Mouse (Mus musculus): ENCODE data around the gene Tinf2. TPM values are rescaled to one million over a fixed set of nuclear protein-coding genes. Genes with fewer than 3 reads are reported as not detected.
A peak's percentile ranks its signal among the peaks of the same experiment; 100 is the strongest.

Tinf2 gene
- polyA plus RNA-seq, 1 experiment from 2014 or later = 32.6 TPM

DNA sequence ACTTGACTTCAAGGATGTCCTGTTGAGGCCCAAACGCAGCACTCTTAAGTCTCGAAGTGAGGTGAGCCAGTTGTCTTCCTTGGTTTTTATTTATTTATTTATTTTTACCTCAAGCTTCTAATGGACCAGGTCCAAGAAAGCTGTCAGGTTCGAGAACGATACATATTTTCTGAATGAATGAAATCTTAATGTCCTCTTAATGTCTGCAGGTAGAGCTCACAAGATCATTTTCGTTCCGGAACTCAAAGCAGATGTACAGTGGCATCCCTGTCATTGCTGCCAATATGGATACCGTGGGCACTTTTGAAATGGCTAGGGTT lies 8.9 kb downstream of the Tinf2 start:
- Histone ChIP-seq H3K27me3 (replicated peaks; ENCODE audit: control insufficient read depth, insufficient read depth, low read length) (no peaks in the 10 kb centered on the region), H3K27ac (ENCODE audit: low read length) (no peak overlapping the region), H3K9me3 (ENCODE audit: control insufficient read depth, low read length) (no peaks in the 10 kb centered on the region), H3K4me1 (replicated peaks; ENCODE audit: control insufficient read depth, insufficient read depth, low read length) (peaks cover 19% of the 10 kb centered on the region), H3K4me2 (ENCODE audit: low read length) (peak overlapping the region; percentile 81), H3K4me3 (replicated peaks; ENCODE audit: low read length) (peak overlapping the region; percentile 83), H3K9ac (replicated peaks; ENCODE audit: low read depth, low read length) (peak overlapping the region; percentile 58; the same call in 1 of the 2 replicates), H3K36me3 (ENCODE audit: control insufficient read depth, insufficient read depth) (peaks cover 6% of the 10 kb centered on the region)
- no peak for ATAC-seq
- 83% methylated on average over 7 of the region's 7 CpGs for WGBS

DNA sequence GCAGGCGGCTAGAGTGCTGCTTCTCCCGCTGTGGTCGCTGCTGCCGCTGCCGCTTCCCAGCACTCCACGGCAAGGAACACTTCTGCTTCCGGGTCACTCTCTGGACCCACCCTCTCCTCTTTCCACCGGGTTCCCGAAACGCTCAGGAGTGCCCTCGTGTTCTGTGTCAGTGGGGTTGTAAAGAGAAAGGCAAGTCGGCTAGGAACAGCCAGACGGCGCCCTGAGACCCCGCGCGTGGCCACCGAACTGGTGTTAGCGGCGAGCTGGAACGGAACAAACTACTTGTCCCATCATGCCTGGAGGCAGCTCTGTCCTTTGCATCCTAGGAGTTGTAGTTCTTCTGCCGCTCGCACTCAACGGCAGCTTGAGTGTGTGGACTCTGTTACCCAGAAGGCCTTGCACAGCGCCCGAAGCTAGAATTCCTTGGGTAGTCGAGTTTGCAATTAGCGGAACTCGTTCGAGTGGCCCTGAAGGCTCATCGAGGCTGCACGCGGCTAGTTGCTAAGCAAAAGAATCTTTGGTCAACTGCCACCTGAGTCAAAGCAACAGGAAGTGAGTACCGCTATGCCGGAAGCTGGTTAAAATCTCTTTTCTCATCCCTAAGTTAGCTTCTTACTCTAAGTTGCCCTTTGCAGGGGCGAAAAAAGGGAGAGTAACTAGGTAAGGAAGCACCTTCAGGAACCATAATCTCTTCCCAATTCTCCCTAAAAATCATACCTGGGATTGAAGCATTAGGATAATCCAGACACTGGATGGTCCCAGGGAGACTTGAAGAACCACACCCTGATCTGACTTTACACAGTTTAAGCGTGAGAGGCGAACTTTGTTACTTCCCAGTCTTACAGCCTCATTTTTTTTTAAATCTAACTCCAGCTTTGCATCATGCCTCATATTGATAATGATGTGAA lies 9.5 kb downstream of the Tinf2 start, which contains the start of the genes Gmpr2 and Nedd8:
TSS of gene Gmpr2 (plus strand) at position 109 of the 908 bp plus-strand sequence.
TSS of gene Nedd8 (minus strand) at position 292 of the 908 bp plus-strand sequence.
- peaks cover 19% of the 10 kb centered on the region for H3K4me1 ChIP-seq (replicated peaks; ENCODE audit: control insufficient read depth, insufficient read depth, low read length)
- peaks cover 3% of the 10 kb centered on the region; the same call in 1 of the 2 replicates for H3K36me3 ChIP-seq (ENCODE audit: control insufficient read depth, insufficient read depth)
- H3K9ac ChIP-seq (replicated peaks; ENCODE audit: low read depth, low read length) = peak within 1 kb of the TSS; percentile 58
- ATAC-seq = peak; percentile 99
- H3K4me3 ChIP-seq (replicated peaks; ENCODE audit: low read length) = peak within 1 kb of the TSS; percentile 83
- peak within 1 kb of the TSS; percentile 88 for H3K27ac ChIP-seq (ENCODE audit: low read length)
- no peaks in the 10 kb centered on the region for H3K9me3 ChIP-seq (ENCODE audit: control insufficient read depth, low read length)
- no peaks in the 10 kb centered on the region for H3K27me3 ChIP-seq (replicated peaks; ENCODE audit: control insufficient read depth, insufficient read depth, low read length)
- peak within 1 kb of the TSS; percentile 91 for H3K4me2 ChIP-seq (ENCODE audit: low read length)
- under 1% methylated on average over 38 of the region's 38 CpGs for WGBS

DNA sequence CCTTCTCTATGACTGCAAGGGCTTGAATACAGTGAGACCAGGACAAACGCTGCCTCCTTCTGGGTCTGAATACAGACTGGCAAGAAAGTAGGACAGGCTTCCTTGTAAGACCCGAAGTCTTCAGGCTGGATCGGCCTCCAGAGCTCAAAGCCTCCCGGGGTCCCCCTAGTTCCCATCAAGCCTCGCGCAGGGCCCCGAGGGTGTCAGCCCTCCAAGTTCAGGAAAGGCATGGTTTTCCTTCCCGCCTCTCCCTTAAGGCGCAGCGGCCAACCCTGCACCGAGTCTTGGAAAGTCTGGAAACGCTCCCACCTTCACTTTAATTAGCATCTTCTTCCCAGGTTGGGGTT lies 10.2 kb downstream of the Tinf2 start:
- Histone ChIP-seq H3K4me2 (ENCODE audit: low read length) (peak overlapping the region; percentile 91), H3K9me3 (ENCODE audit: control insufficient read depth, low read length) (no peaks in the 10 kb centered on the region), H3K27ac (ENCODE audit: low read length) (peak overlapping the region; percentile 88), H3K27me3 (replicated peaks; ENCODE audit: control insufficient read depth, insufficient read depth, low read length) (no peaks in the 10 kb centered on the region), H3K4me3 (replicated peaks; ENCODE audit: low read length) (peak overlapping the region; percentile 83), H3K9ac (replicated peaks; ENCODE audit: low read depth, low read length) (peak overlapping the region; percentile 51), H3K4me1 (replicated peaks; ENCODE audit: control insufficient read depth, insufficient read depth, low read length) (peaks cover 19% of the 10 kb centered on the region), H3K36me3 (ENCODE audit: control insufficient read depth, insufficient read depth) (no peaks in the 10 kb centered on the region)
- WGBS = 0% methylated on average over 12 of the region's 12 CpGs
- peak; percentile 57 for ATAC-seq

DNA sequence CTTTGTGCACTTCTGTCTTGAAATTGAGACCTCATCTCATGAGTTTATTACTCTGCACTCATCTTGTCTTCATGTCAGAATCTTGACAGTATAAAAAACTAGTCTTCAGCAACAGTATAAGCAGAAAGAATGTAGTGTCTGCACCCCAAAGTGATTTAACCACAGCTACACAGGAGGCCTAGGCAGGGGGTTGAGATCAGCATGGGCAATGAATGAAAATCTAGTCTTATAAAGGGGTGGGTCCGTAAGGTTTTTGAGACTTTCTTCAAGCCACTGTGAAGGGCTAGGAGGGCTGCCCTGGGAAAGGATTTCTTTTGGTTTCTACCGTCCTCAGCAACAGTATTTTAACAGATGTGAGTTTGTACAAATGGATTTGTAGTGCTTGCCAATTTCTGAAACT lies 21.0 kb downstream of the Tinf2 start:
- Histone ChIP-seq H3K36me3 (ENCODE audit: control insufficient read depth, insufficient read depth) (peaks cover 8% of the 10 kb centered on the region; the same call in 1 of the 2 replicates), H3K4me1 (replicated peaks; ENCODE audit: control insufficient read depth, insufficient read depth, low read length) (peaks cover 9% of the 10 kb centered on the region), H3K9me3 (ENCODE audit: control insufficient read depth, low read length) (no peaks in the 10 kb centered on the region), H3K4me2 (ENCODE audit: low read length) (peak overlapping the region; percentile 69), H3K27me3 (replicated peaks; ENCODE audit: control insufficient read depth, insufficient read depth, low read length) (no peaks in the 10 kb centered on the region), H3K4me3 (replicated peaks; ENCODE audit: low read length) (peak overlapping the region; percentile 65), H3K9ac (replicated peaks; ENCODE audit: low read depth, low read length) (no peak overlapping the region), H3K27ac (ENCODE audit: low read length) (no peak overlapping the region)
- peak; percentile 16; the same call in 1 of the 2 replicates for ATAC-seq
- WGBS = 33% methylated on average over 2 of the region's 2 CpGs

DNA sequence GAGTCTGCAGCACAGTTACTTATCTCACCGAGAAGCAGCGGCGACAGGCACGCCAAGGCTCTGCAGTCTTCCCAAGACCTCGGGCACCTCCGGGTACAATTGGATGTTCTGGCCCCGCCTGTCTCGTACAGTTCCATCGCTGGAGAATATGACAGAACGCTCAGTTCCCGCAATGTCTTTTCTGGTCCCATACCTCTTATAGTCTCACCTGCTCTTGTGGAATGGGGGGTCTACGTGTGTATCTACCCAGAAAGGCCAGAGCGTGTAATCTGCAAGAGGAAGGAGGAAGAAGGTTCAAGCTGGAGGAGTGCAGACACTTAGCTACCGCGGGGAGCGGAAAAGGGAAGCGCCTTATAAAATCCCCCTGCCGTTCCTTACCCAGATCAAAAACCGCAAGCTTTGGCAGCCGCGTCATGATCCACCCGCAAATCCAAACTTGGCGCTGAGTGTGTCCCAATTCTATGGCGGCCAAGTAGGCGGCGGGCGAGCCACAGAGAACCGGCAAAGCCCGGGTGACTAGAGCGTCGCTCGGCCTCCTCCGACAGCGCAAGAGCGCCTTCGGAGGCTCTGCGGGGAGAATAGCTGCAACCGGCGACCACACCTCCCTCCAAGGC lies 21.6 kb downstream of the Tinf2 start, which contains the start of gene Mdp1:
TSS of gene Mdp1 (minus strand) at position 549 of the 614 bp plus-strand sequence.
- H3K4me2 ChIP-seq (ENCODE audit: low read length) = peak within 1 kb of the TSS; percentile 69
- H3K27ac ChIP-seq (ENCODE audit: low read length) = peak within 1 kb of the TSS; percentile 71
- H3K4me1 ChIP-seq (replicated peaks; ENCODE audit: control insufficient read depth, insufficient read depth, low read length) = peaks cover 9% of the 10 kb centered on the region
- H3K27me3 ChIP-seq (replicated peaks; ENCODE audit: control insufficient read depth, insufficient read depth, low read length) = no peaks in the 10 kb centered on the region
- H3K9me3 ChIP-seq (ENCODE audit: control insufficient read depth, low read length) = no peaks in the 10 kb centered on the region
- WGBS = under 1% methylated on average over 39 of the region's 39 CpGs
- peak within 1 kb of the TSS; percentile 69 for H3K9ac ChIP-seq (replicated peaks; ENCODE audit: low read depth, low read length)
- peaks cover 8% of the 10 kb centered on the region; the same call in 1 of the 2 replicates for H3K36me3 ChIP-seq (ENCODE audit: control insufficient read depth, insufficient read depth)
- H3K4me3 ChIP-seq (replicated peaks; ENCODE audit: low read length) = peak within 1 kb of the TSS; percentile 65
- peak; percentile 97 for ATAC-seq

GRCm38 (mm10) chr14:55658011-55658410 lies 23.6 kb downstream of the Tinf2 start:
- no peak overlapping the region for H3K4me2 ChIP-seq (ENCODE audit: low read length)
- peaks cover 6% of the 10 kb centered on the region; the same call in 1 of the 2 replicates for H3K36me3 ChIP-seq (ENCODE audit: control insufficient read depth, insufficient read depth)
- WGBS = 90% methylated on average over 5 of the region's 5 CpGs
- peaks cover 9% of the 10 kb centered on the region for H3K4me1 ChIP-seq (replicated peaks; ENCODE audit: control insufficient read depth, insufficient read depth, low read length)
- no peaks in the 10 kb centered on the region for H3K9me3 ChIP-seq (ENCODE audit: control insufficient read depth, low read length)
- no peaks in the 10 kb centered on the region for H3K27me3 ChIP-seq (replicated peaks; ENCODE audit: control insufficient read depth, insufficient read depth, low read length)
- no peak overlapping the region for H3K27ac ChIP-seq (ENCODE audit: low read length)
- ATAC-seq = no peak
- H3K4me3 ChIP-seq (replicated peaks; ENCODE audit: low read length) = no peak overlapping the region
- no peak overlapping the region for H3K9ac ChIP-seq (replicated peaks; ENCODE audit: low read depth, low read length)

- H3K4me1 ChIP-seq (replicated peaks; ENCODE audit: control insufficient read depth, insufficient read depth, low read length) = peaks cover 9% of the 10 kb centered on the region
- H3K27ac ChIP-seq (ENCODE audit: low read length) = no peak overlapping the region
- no peak overlapping the region for H3K4me3 ChIP-seq (replicated peaks; ENCODE audit: low read length)
- no peak overlapping the region for H3K4me2 ChIP-seq (ENCODE audit: low read length)
- H3K36me3 ChIP-seq (ENCODE audit: control insufficient read depth, insufficient read depth) = no peaks in the 10 kb centered on the region; the same call in 1 of the 2 replicates
- H3K27me3 ChIP-seq (replicated peaks; ENCODE audit: control insufficient read depth, insufficient read depth, low read length) = no peaks in the 10 kb centered on the region
- H3K9me3 ChIP-seq (ENCODE audit: control insufficient read depth, low read length) = no peaks in the 10 kb centered on the region
- 93% methylated on average over 3 of the region's 3 CpGs for WGBS
- no peak for ATAC-seq
- H3K9ac ChIP-seq (replicated peaks; ENCODE audit: low read depth, low read length) = no peak overlapping the region
Measured at GRCm38 (mm10) chr14:55656935-55657334, 24.7 kb downstream of the Tinf2 start.

DNA sequence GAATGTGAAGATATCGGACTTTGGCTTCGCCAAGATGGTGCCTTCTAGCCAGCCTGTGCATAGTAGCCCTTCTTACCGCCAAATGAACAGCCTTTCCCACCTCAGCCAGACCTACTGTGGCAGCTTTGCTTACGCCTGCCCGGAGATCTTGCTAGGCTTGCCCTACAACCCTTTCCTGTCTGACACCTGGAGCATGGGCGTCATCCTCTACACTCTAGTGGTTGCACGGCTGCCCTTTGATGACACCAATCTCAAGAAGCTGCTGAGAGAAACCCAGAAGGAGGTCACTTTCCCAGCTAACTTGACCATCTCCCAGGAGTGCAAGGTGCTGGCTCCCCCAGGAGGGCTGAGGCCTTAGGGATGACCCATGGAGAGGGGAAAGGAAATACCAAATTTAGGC lies 30.1 kb downstream of the Tinf2 start:
- H3K4me3 ChIP-seq (replicated peaks; ENCODE audit: low read length) = no peak overlapping the region
- H3K9me3 ChIP-seq (ENCODE audit: control insufficient read depth, low read length) = no peaks in the 10 kb centered on the region
- no peaks in the 10 kb centered on the region for H3K36me3 ChIP-seq (ENCODE audit: control insufficient read depth, insufficient read depth)
- H3K27ac ChIP-seq (ENCODE audit: low read length) = no peak overlapping the region
- no peak overlapping the region for H3K4me2 ChIP-seq (ENCODE audit: low read length)
- ATAC-seq = no peak
- H3K4me1 ChIP-seq (replicated peaks; ENCODE audit: control insufficient read depth, insufficient read depth, low read length) = no peaks in the 10 kb centered on the region
- WGBS = 93% methylated on average over 7 of the region's 7 CpGs
- no peaks in the 10 kb centered on the region for H3K27me3 ChIP-seq (replicated peaks; ENCODE audit: control insufficient read depth, insufficient read depth, low read length)
- H3K9ac ChIP-seq (replicated peaks; ENCODE audit: low read depth, low read length) = no peak overlapping the region

- Histone ChIP-seq H3K9ac (replicated peaks; ENCODE audit: low read depth, low read length) (no peak within 1 kb of the TSS), H3K4me1 (replicated peaks; ENCODE audit: control insufficient read depth, insufficient read depth, low read length) (peaks cover 4% of the 10 kb centered on the region), H3K27ac (ENCODE audit: low read length) (no peak within 1 kb of the TSS), H3K36me3 (ENCODE audit: control insufficient read depth, insufficient read depth) (no peaks in the 10 kb centered on the region), H3K9me3 (ENCODE audit: control insufficient read depth, low read length) (no peaks in the 10 kb centered on the region), H3K27me3 (replicated peaks; ENCODE audit: control insufficient read depth, insufficient read depth, low read length) (no peaks in the 10 kb centered on the region), H3K4me2 (ENCODE audit: low read length) (no peak within 1 kb of the TSS), H3K4me3 (replicated peaks; ENCODE audit: low read length) (no peak within 1 kb of the TSS)
- WGBS = 96% methylated on average over 2 of the region's 2 CpGs
- ATAC-seq = no peak
Measured at GRCm38 (mm10) chr14:55649884-55650283, 31.7 kb downstream of the Tinf2 start, which contains the start of gene Tssk4. TSS of gene Tssk4 (plus strand) at chr14:55650184.

Measured in forebrain, embryonic 16.5 days (tissue).